Mouse (Mus musculus) midbrain, postnatal 0 days (tissue): ENCODE measurements around the gene Icmt. TPM values are rescaled to one million over a fixed set of nuclear protein-coding genes. Genes with fewer than 3 reads are reported as not detected.
A peak's percentile ranks its signal among the peaks of the same experiment; 100 is the strongest.

Experiments
- ATAC-seq: fragments of 200-750 bp; cut with Nextera tagmentation; 2 replicates; pipeline ENCODE4 v1.8.0; 2017; ENCODE audit warnings: moderate number of reproducible peaks, mild to moderate bottlenecking, moderate TSS enrichment, moderate library complexity; ENCODE audit not compliant: low FRiP score
- DNase-seq: peaks from one replicate; pipeline ENCODE4 v3.0.0-alpha.2; 2015; ENCODE audit warnings: low spot score
- H3K27ac ChIP-seq: fragments of 300-500 bp; sonication (generic); 2 replicates; pipeline ENCODE4 v1.5.1; 2014; ENCODE audit warnings: low read depth, mild to moderate bottlenecking, low read length, mixed read lengths
- H3K27me3 ChIP-seq: fragments of 300-500 bp; sonication (generic); 2 replicates; pipeline ENCODE4 v1.6.1; 2014; ENCODE audit warnings: low read length, control low read depth, mixed read lengths; ENCODE audit not compliant: insufficient read depth
- H3K36me3 ChIP-seq: fragments of 300-500 bp; sonication (generic); 2 replicates; pipeline ENCODE4 v1.6.1; 2014; ENCODE audit warnings: low read length, control low read depth, mixed read lengths; ENCODE audit not compliant: insufficient read depth
- H3K4me1 ChIP-seq: fragments of 300-500 bp; sonication (generic); 2 replicates; pipeline ENCODE4 v1.6.1; 2014; ENCODE audit warnings: mild to moderate bottlenecking, control low read depth, antibody characterized with exemption, low read length, mixed read lengths; ENCODE audit not compliant: insufficient read depth
- H3K4me2 ChIP-seq: fragments of 300-500 bp; sonication (generic); 2 replicates; pipeline ENCODE4 v1.6.1; 2014; ENCODE audit warnings: low read depth, mild to moderate bottlenecking, low read length, mixed read lengths; ENCODE audit not compliant: poor library complexity, severe bottlenecking
- H3K4me3 ChIP-seq: fragments of 300-500 bp; sonication (generic); 2 replicates; pipeline ENCODE4 v1.5.1; 2014; ENCODE audit warnings: low read depth, mild to moderate bottlenecking, low read length, moderate library complexity
- H3K9ac ChIP-seq: fragments of 300-500 bp; sonication (generic); replicated peaks from 2 replicates; pipeline ENCODE4 v1.6.1; 2014; ENCODE audit warnings: mild to moderate bottlenecking, low read length, moderate library complexity, mixed read lengths; ENCODE audit not compliant: poor library complexity, severe bottlenecking
- H3K9me3 ChIP-seq: fragments of 300-500 bp; sonication (generic); 2 replicates; pipeline ENCODE4 v1.6.1; 2016; ENCODE audit warnings: low read length, control low read depth
- CTCF ChIP-seq: IDR thresholded peaks from 2 replicates; pipeline ENCODE4 v1.5.1; 2016; ENCODE audit warnings: antibody characterized with exemption, mild to moderate bottlenecking
- WGBS: fragments of 180-500 bp; shearing (Covaris S2); extraction: QIAGEN DNeasy Blood & Tissue Kit; methylation state at CpG from one replicate; pipeline ENCODE4 v1.1.7; 2014; 5-methylcytosine and 5-hydroxymethylcytosine counted together
- polyA plus RNA-seq: library from polyadenylated mRNA; unstranded; fragments of >200 nt; fragmentation: Nextera tagmentation; extraction: Ambion mirVana; gene quantifications from 2 replicates; pipeline ENCODE4 v1.2.1, GENCODE M21; 2015
- total RNA-seq: library from RNA; depleted of rRNA; stranded (reverse); fragments of >200 nt; gene quantifications from 2 replicates; pipeline ENCODE4 v1.2.3, GENCODE M21; 2014

Gene Icmt
- total and polyA plus RNA-seq, 2 experiments from 2014 or later = 15.7 to 38.9 TPM

GRCm38 (mm10) chr4:152278986-152279385 is 18.0 kb upstream of the Icmt start:
- Histone ChIP-seq H3K9me3 (no peaks in the 10 kb centered on the region), H3K27me3 (peaks cover 37% of the 10 kb centered on the region), H3K4me2 (no peak overlapping the region), H3K36me3 (peaks cover 21% of the 10 kb centered on the region), H3K27ac (no peak overlapping the region), H3K4me1 (peaks cover 4% of the 10 kb centered on the region; the same call in 1 of the 2 replicates), H3K4me3 (no peak overlapping the region), H3K9ac (no peak overlapping the region)
- no peak for TF ChIP-seq CTCF
- DNase-seq (peak; percentile 70), ATAC-seq (no peak)
- whole genome bisulfite sequencing = 85% methylated on average over 23 of the region's 23 CpGs

GRCm38 (mm10) chr4:152281601-152282000 is 15.4 kb upstream of the Icmt start:
- WGBS = 68% methylated on average over 15 of the region's 15 CpGs

DNA sequence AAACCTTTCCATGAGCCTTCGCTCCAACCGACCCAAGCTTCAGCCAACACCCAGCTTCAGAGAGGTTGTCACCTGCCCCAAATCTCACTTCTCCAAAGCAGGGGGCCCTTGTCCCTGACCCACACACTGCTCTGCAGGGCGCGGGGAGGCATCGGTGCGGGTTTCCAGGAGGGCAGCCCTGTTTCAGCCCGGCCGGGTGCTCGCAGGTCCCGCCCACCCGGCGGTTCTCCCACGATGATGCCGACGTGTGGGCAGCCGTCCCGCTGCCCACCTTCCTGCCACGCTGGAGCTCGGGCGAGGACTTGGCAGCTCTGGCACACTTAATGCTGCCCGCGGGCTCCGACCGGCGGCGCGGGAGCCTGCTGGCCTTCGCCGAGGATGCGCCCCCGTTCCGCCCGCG is 14.3 kb upstream of the Icmt start:
- Histone ChIP-seq H3K4me1 (peaks cover 9% of the 10 kb centered on the region; the same call in 1 of the 2 replicates), H3K27ac (no peak overlapping the region), H3K4me2 (peak overlapping the region; percentile 49), H3K9me3 (no peaks in the 10 kb centered on the region), H3K27me3 (peaks cover 57% of the 10 kb centered on the region), H3K4me3 (peak overlapping the region; percentile 35), H3K36me3 (peaks cover 21% of the 10 kb centered on the region), H3K9ac (peak overlapping the region; percentile 44; the same call in 1 of the 2 replicates)
- TF ChIP-seq CTCF = no peak
- ATAC-seq (no peak), DNase-seq (no peak)
- 21% methylated on average over 28 of the region's 34 CpGs for WGBS

More at GRCm38 (mm10) chr4:152281601-152282000, 15.4 kb upstream of the Icmt start:
- Histone ChIP-seq H3K4me1 (peaks cover 5% of the 10 kb centered on the region; the same call in 1 of the 2 replicates), H3K27ac (no peak overlapping the region), H3K4me3 (no peak overlapping the region), H3K9me3 (no peaks in the 10 kb centered on the region), H3K4me2 (no peak overlapping the region), H3K36me3 (peaks cover 21% of the 10 kb centered on the region), H3K9ac (no peak overlapping the region), H3K27me3 (peaks cover 51% of the 10 kb centered on the region)
- no peak for ATAC-seq
- DNase-seq = no peak
- TF ChIP-seq CTCF = no peak

GRCm38 (mm10) chr4:152283186-152283950 is 13.7 kb upstream of the Icmt start:
- Histone ChIP-seq H3K9me3 (no peaks in the 10 kb centered on the region), H3K36me3 (peaks cover 21% of the 10 kb centered on the region), H3K9ac (peak overlapping the region; percentile 44; the same call in 1 of the 2 replicates), H3K27me3 (peaks cover 63% of the 10 kb centered on the region), H3K4me3 (peak overlapping the region; percentile 35), H3K4me2 (peak overlapping the region; percentile 49), H3K4me1 (peaks cover 9% of the 10 kb centered on the region; the same call in 1 of the 2 replicates), H3K27ac (no peak overlapping the region)
- peak; percentile 82 for DNase-seq
- 6% methylated on average over 68 of the region's 70 CpGs for WGBS
- TF ChIP-seq CTCF = peak; percentile 89
- ATAC-seq = peak; percentile 69

GRCm38 (mm10) chr4:152285505-152285904 is 11.5 kb upstream of the Icmt start:
- H3K9me3 ChIP-seq = no peaks in the 10 kb centered on the region
- DNase-seq (peak; percentile 84), ATAC-seq (no peak)
- peak; percentile 81 for TF ChIP-seq CTCF
- no peak overlapping the region for H3K4me2 ChIP-seq
- peaks cover 12% of the 10 kb centered on the region for H3K36me3 ChIP-seq
- H3K4me3 ChIP-seq = no peak overlapping the region
- 6% methylated on average over 10 of the region's 10 CpGs for WGBS
- H3K4me1 ChIP-seq = peaks cover 9% of the 10 kb centered on the region; the same call in 1 of the 2 replicates
- peaks cover 56% of the 10 kb centered on the region for H3K27me3 ChIP-seq
- no peak overlapping the region for H3K27ac ChIP-seq
- no peak overlapping the region for H3K9ac ChIP-seq

DNA sequence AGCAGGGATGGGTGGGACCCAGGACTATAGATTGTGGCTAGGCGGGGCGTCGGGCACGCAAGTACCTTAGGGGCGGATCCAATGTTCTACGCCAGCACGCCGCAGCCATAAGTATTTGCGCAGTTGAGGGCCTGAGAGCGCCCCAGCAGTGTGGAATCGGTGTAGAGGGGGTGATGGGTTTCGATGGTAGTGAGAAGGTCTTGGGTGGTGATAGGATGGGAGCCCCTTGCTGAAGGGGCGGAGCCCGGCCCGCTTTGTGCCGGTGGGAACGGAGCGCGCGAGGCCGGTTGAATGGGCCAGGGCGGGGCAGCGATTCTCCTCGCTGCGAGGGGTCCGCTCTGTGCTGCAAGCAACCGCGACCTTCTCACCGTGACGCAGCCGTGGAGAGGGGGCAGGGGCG is 10.8 kb upstream of the Icmt start:
- under 1% methylated on average over 32 of the region's 32 CpGs for WGBS
- Histone ChIP-seq H3K4me3 (peak overlapping the region; percentile 38), H3K4me2 (peak overlapping the region; percentile 75), H3K27me3 (peaks cover 55% of the 10 kb centered on the region), H3K9me3 (no peaks in the 10 kb centered on the region), H3K9ac (peak overlapping the region; percentile 57), H3K27ac (no peak overlapping the region), H3K36me3 (peaks cover 6% of the 10 kb centered on the region; the same call in 1 of the 2 replicates), H3K4me1 (peaks cover 9% of the 10 kb centered on the region; the same call in 1 of the 2 replicates)
- no peak for TF ChIP-seq CTCF
- ATAC-seq (peak; percentile 25), DNase-seq (no peak)
